Mouse (Mus musculus) lung, embryonic 15.5 days (tissue): ENCODE measurements around the gene Lca5l. TPM values are rescaled to one million over a fixed set of nuclear protein-coding genes. Genes with fewer than 3 reads are reported as not detected.
A peak's percentile ranks its signal among the peaks of the same experiment; 100 is the strongest.

ENCODE experiments used
- ATAC-seq: fragments of 200-750 bp; cut with Nextera tagmentation; 2 replicates; pipeline ENCODE4 v1.8.0; 2017; ENCODE audit warnings: moderate number of reproducible peaks, borderline replicate concordance; ENCODE audit not compliant: low FRiP score, low TSS enrichment; ENCODE audit errors: extremely low read depth
- H3K27ac ChIP-seq: fragments of 300-500 bp; sonication (generic); 2 replicates; pipeline ENCODE4 v1.5.1; 2015; ENCODE audit warnings: moderate library complexity, mild to moderate bottlenecking, inconsistent platforms
- H3K27me3 ChIP-seq: fragments of 300-500 bp; sonication (generic); 2 replicates; pipeline ENCODE4 v1.6.1; 2015; ENCODE audit warnings: inconsistent platforms
- H3K36me3 ChIP-seq: fragments of 300-500 bp; sonication (generic); 2 replicates; pipeline ENCODE4 v1.6.1; 2015; ENCODE audit warnings: inconsistent platforms
- H3K4me1 ChIP-seq: fragments of 300-500 bp; sonication (generic); 2 replicates; pipeline ENCODE4 v1.6.1; 2015; ENCODE audit warnings: inconsistent platforms
- H3K4me2 ChIP-seq: fragments of 300-500 bp; sonication (generic); 2 replicates; pipeline ENCODE4 v1.6.1; 2015; ENCODE audit warnings: inconsistent platforms, mild to moderate bottlenecking, moderate library complexity
- H3K4me3 ChIP-seq: fragments of 300-500 bp; sonication (generic); 2 replicates; pipeline ENCODE4 v1.5.1; 2015; ENCODE audit warnings: mild to moderate bottlenecking, inconsistent platforms
- H3K9ac ChIP-seq: fragments of 300-500 bp; sonication (generic); 2 replicates; pipeline ENCODE4 v1.6.1; 2015; ENCODE audit warnings: inconsistent platforms
- H3K9me3 ChIP-seq: fragments of 300-500 bp; sonication (generic); 2 replicates; pipeline ENCODE4 v1.6.1; 2016; ENCODE audit warnings: inconsistent platforms
- WGBS: fragments of 180-500 bp; shearing (Covaris S2); methylation state at CpG from one replicate; pipeline ENCODE4 v1.1.7; 2015; 5-methylcytosine and 5-hydroxymethylcytosine counted together
- polyA plus RNA-seq: library from polyadenylated mRNA; unstranded; fragments of >200 nt; fragmentation: Nextera tagmentation; extraction: Ambion mirVana; gene quantifications from 2 replicates; pipeline ENCODE4 v1.2.1, GENCODE M21; 2015

The Lca5l gene
- polyA plus RNA-seq, 1 experiment from 2014 or later, result 0.96 TPM

- 77% methylated on average over 1 of the region's 1 CpGs for WGBS
- Histone ChIP-seq H3K4me1 (peaks cover 14% of the 10 kb centered on the region; the same call in 1 of the 2 replicates), H3K4me3 (no peak overlapping the region), H3K27ac (no peak overlapping the region), H3K4me2 (no peak overlapping the region), H3K27me3 (no peaks in the 10 kb centered on the region), H3K9ac (no peak overlapping the region), H3K9me3 (no peaks in the 10 kb centered on the region), H3K36me3 (no peaks in the 10 kb centered on the region)
- ATAC-seq, result no peak
Observed at GRCm38 (mm10) chr16:96160927-96161326, 31.1 kb downstream of the Lca5l start.

- H3K4me1 ChIP-seq, result peaks cover 14% of the 10 kb centered on the region; the same call in 1 of the 2 replicates
- no peaks in the 10 kb centered on the region for H3K9me3 ChIP-seq
- ATAC-seq, result no peak; the same call in 1 of the 2 replicates
- WGBS, result 73% methylated on average over 20 of the region's 20 CpGs
- H3K4me2 ChIP-seq, result peak overlapping the region; percentile 99
- H3K27me3 ChIP-seq, result no peaks in the 10 kb centered on the region
- no peak overlapping the region for H3K27ac ChIP-seq
- H3K36me3 ChIP-seq, result no peaks in the 10 kb centered on the region
- H3K4me3 ChIP-seq, result peak overlapping the region; percentile 57
- peak overlapping the region; percentile 81 for H3K9ac ChIP-seq
Observed at GRCm38 (mm10) chr16:96159794-96160346, 32.2 kb downstream of the Lca5l start.

GRCm38 (mm10) chr16:96159091-96159731 lies 32.9 kb downstream of the Lca5l start:
- H3K9me3 ChIP-seq, result no peaks in the 10 kb centered on the region
- H3K27ac ChIP-seq, result peak overlapping the region; percentile 66
- WGBS, result under 1% methylated on average over 67 of the region's 67 CpGs
- H3K4me1 ChIP-seq, result peaks cover 14% of the 10 kb centered on the region; the same call in 1 of the 2 replicates
- H3K9ac ChIP-seq, result peak overlapping the region; percentile 81
- 0 out of 2 replicates have a peak, but pooled peaks cover under 1% of the 10 kb centered on the region for H3K36me3 ChIP-seq
- H3K27me3 ChIP-seq, result no peaks in the 10 kb centered on the region
- peak overlapping the region; percentile 57 for H3K4me3 ChIP-seq
- ATAC-seq, result peak; percentile 79; the same call in 1 of the 2 replicates
- peak overlapping the region; percentile 99 for H3K4me2 ChIP-seq

- 57% methylated on average over 12 of the region's 12 CpGs for WGBS
- Histone ChIP-seq H3K27me3 (no peaks in the 10 kb centered on the region), H3K4me3 (peak overlapping the region; percentile 57), H3K9ac (peak overlapping the region; percentile 81), H3K4me2 (peak overlapping the region; percentile 99), H3K36me3 (0 out of 2 replicates have a peak, but pooled peaks cover 4% of the 10 kb centered on the region), H3K9me3 (no peaks in the 10 kb centered on the region), H3K27ac (no peak overlapping the region), H3K4me1 (peaks cover 14% of the 10 kb centered on the region; the same call in 1 of the 2 replicates)
- no peak for ATAC-seq
Observed at GRCm38 (mm10) chr16:96158511-96159080, 33.5 kb downstream of the Lca5l start.

- Histone ChIP-seq H3K9me3 (no peaks in the 10 kb centered on the region), H3K9ac (no peak overlapping the region), H3K27ac (no peak overlapping the region), H3K36me3 (0 out of 2 replicates have a peak, but pooled peaks cover 4% of the 10 kb centered on the region), H3K4me2 (no peak overlapping the region), H3K4me3 (no peak overlapping the region), H3K4me1 (peaks cover 14% of the 10 kb centered on the region; the same call in 1 of the 2 replicates), H3K27me3 (no peaks in the 10 kb centered on the region)
- no peak for ATAC-seq
- WGBS, result 89% methylated on average over 11 of the region's 11 CpGs
Observed at GRCm38 (mm10) chr16:96157171-96157570, 34.9 kb downstream of the Lca5l start.

- Histone ChIP-seq H3K4me1 (peaks cover 14% of the 10 kb centered on the region; the same call in 1 of the 2 replicates), H3K27me3 (no peaks in the 10 kb centered on the region), H3K36me3 (0 out of 2 replicates have a peak, but pooled peaks cover 4% of the 10 kb centered on the region), H3K9ac (no peak overlapping the region), H3K4me3 (no peak overlapping the region), H3K4me2 (no peak overlapping the region), H3K9me3 (no peaks in the 10 kb centered on the region), H3K27ac (no peak overlapping the region)
- WGBS, result 90% methylated on average over 8 of the region's 8 CpGs
- no peak for ATAC-seq
Observed at GRCm38 (mm10) chr16:96156019-96156418, 36.1 kb downstream of the Lca5l start.

- 89% methylated on average over 2 of the region's 2 CpGs for WGBS
Observed at GRCm38 (mm10) chr16:96154476-96154875, 37.6 kb downstream of the Lca5l start.

GRCm38 (mm10) chr16:96151551-96151950 lies 40.5 kb downstream of the Lca5l start:
- no peaks in the 10 kb centered on the region for H3K9me3 ChIP-seq
- H3K9ac ChIP-seq, result no peak overlapping the region
- 0 out of 2 replicates have a peak, but pooled peaks have one; percentile 17 for ATAC-seq
- no peak overlapping the region for H3K27ac ChIP-seq
- 0 out of 2 replicates have a peak, but pooled peaks cover under 1% of the 10 kb centered on the region for H3K4me1 ChIP-seq
- WGBS, result 13% methylated on average over 9 of the region's 9 CpGs
- no peak overlapping the region for H3K4me2 ChIP-seq
- H3K36me3 ChIP-seq, result 0 out of 2 replicates have a peak, but pooled peaks cover 4% of the 10 kb centered on the region
- H3K27me3 ChIP-seq, result no peaks in the 10 kb centered on the region
- no peak overlapping the region for H3K4me3 ChIP-seq

More at GRCm38 (mm10) chr16:96154476-96154875, 37.6 kb downstream of the Lca5l start:
- peaks cover 8% of the 10 kb centered on the region; the same call in 1 of the 2 replicates for H3K4me1 ChIP-seq
- H3K36me3 ChIP-seq, result 0 out of 2 replicates have a peak, but pooled peaks cover 4% of the 10 kb centered on the region
- H3K9me3 ChIP-seq, result no peaks in the 10 kb centered on the region
- no peak overlapping the region for H3K27ac ChIP-seq
- no peak overlapping the region for H3K4me2 ChIP-seq
- no peak for ATAC-seq
- H3K9ac ChIP-seq, result no peak overlapping the region
- H3K27me3 ChIP-seq, result no peaks in the 10 kb centered on the region
- H3K4me3 ChIP-seq, result no peak overlapping the region

- Histone ChIP-seq H3K4me1 (peaks cover 6% of the 10 kb centered on the region; the same call in 1 of the 2 replicates), H3K27ac (no peak overlapping the region), H3K9me3 (no peaks in the 10 kb centered on the region), H3K27me3 (no peaks in the 10 kb centered on the region), H3K9ac (no peak overlapping the region), H3K4me2 (no peak overlapping the region), H3K4me3 (no peak overlapping the region), H3K36me3 (0 out of 2 replicates have a peak, but pooled peaks cover 4% of the 10 kb centered on the region)
- ATAC-seq, result no peak
- 55% methylated on average over 4 of the region's 4 CpGs for WGBS
Observed at GRCm38 (mm10) chr16:96150995-96151394, 41.1 kb downstream of the Lca5l start.

- Histone ChIP-seq H3K27me3 (no peaks in the 10 kb centered on the region), H3K4me2 (no peak overlapping the region), H3K4me3 (no peak overlapping the region), H3K9me3 (no peaks in the 10 kb centered on the region), H3K4me1 (peaks cover 11% of the 10 kb centered on the region), H3K36me3 (0 out of 2 replicates have a peak, but pooled peaks cover 4% of the 10 kb centered on the region), H3K9ac (no peak overlapping the region), H3K27ac (no peak overlapping the region)
- ATAC-seq, result no peak
- 53% methylated on average over 9 of the region's 9 CpGs for WGBS
Observed at GRCm38 (mm10) chr16:96149311-96149710, 42.8 kb downstream of the Lca5l start.

GRCm38 (mm10) chr16:96148834-96149233 lies 43.2 kb downstream of the Lca5l start:
- peaks cover 11% of the 10 kb centered on the region for H3K4me1 ChIP-seq
- no peaks in the 10 kb centered on the region for H3K36me3 ChIP-seq
- no peak overlapping the region for H3K4me2 ChIP-seq
- no peak overlapping the region for H3K9ac ChIP-seq
- 60% methylated on average over 6 of the region's 6 CpGs for WGBS
- H3K27ac ChIP-seq, result no peak overlapping the region
- H3K4me3 ChIP-seq, result no peak overlapping the region
- no peaks in the 10 kb centered on the region for H3K9me3 ChIP-seq
- H3K27me3 ChIP-seq, result no peaks in the 10 kb centered on the region
- ATAC-seq, result no peak
